Mouse (Mus musculus) heart, postnatal 0 days (tissue): ENCODE results near the gene Zbtb40.

ENCODE experiments used
- CTCF ChIP-seq: IDR thresholded peaks from 2 replicates; pipeline ENCODE4 v1.5.1; 2016; ENCODE audit warnings: antibody characterized with exemption, control low read depth, low read depth
- EP300 ChIP-seq: IDR thresholded peaks from 2 replicates; pipeline ENCODE4 v1.6.1; 2016; ENCODE audit warnings: antibody characterized with exemption, low read depth

DNA sequence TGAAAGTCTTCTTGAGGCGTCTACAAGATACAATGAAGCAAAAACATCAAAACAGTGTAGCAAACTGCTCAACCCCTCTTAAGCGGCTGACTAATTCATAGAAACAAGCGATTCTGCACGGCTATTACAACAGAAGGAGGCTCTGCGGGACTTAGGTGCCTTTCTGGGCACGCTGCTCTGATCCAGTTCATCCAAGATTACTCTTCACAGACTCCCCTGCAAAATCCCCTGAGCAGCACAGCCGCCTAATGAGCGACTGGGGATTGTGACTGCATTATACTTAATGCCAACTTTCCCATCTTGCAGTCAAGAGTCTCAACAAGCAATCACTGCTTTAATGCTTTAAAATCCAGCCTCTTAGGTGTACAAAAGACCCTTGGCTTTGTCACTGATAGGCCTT, 10.5 kb downstream of the Zbtb40 start:
- TF ChIP-seq CTCF (no peak), EP300 (no peak)
